Mouse (Mus musculus) heart, adult 2 months (tissue): ENCODE data around the gene Slc26a8. TPM values are rescaled to one million over a fixed set of nuclear protein-coding genes. Genes with fewer than 3 reads are reported as not detected.
"Not testable (repeated sequence)": the region's sequence is repeated elsewhere in the genome, so short reads cannot be mapped to it uniquely, and the experiment has no call there.

Experiments
- DNase-seq, 2 experiments: peaks; one replicate each; pipeline ENCODE4 v3.0.0; 2021
- H3K27ac ChIP-seq: fragments of 200-600 bp; 2 replicates; pipeline ENCODE4 v1.8.1; 2022
- H3K27me3 ChIP-seq: fragments of 200-500 bp; 2 replicates; pipeline ENCODE4 v1.6.1; 2012; ENCODE audit warnings: mild to moderate bottlenecking, low read length, inconsistent platforms, mixed read lengths; ENCODE audit not compliant: control insufficient read depth, insufficient read depth
- H3K36me3 ChIP-seq: fragments of 200-500 bp; 2 replicates; pipeline ENCODE4 v1.6.1; 2012; ENCODE audit warnings: low read length, inconsistent platforms; ENCODE audit not compliant: control insufficient read depth, insufficient read depth
- H3K4me1 ChIP-seq: fragments of 200-500 bp; 2 replicates; pipeline ENCODE4 v1.6.1; 2011; ENCODE audit warnings: low read length; ENCODE audit not compliant: control insufficient read depth, insufficient read depth
- H3K4me3 ChIP-seq: fragments of 200-600 bp; 2 replicates; pipeline ENCODE4 v1.8.1; 2022
- H3K79me2 ChIP-seq: fragments of 200-500 bp; replicated peaks from 2 replicates; pipeline ENCODE4 v1.6.1; 2012; ENCODE audit warnings: mild to moderate bottlenecking, inconsistent platforms, low read length, moderate library complexity, mixed read lengths; ENCODE audit not compliant: control insufficient read depth, insufficient read depth
- H3K9ac ChIP-seq: fragments of 200-500 bp; 2 replicates; pipeline ENCODE4 v1.6.1; 2012; ENCODE audit warnings: low read depth, mild to moderate bottlenecking, control low read depth, inconsistent platforms, low read length, mixed read lengths
- CTCF ChIP-seq: fragments of 200-600 bp; IDR thresholded peaks from 2 replicates; pipeline ENCODE4 v1.8.1; 2022; ENCODE audit warnings: antibody characterized with exemption, mild to moderate bottlenecking, moderate library complexity
- EP300 ChIP-seq: fragments of 200-500 bp; IDR thresholded peaks from 2 replicates; pipeline ENCODE4 v1.6.1; 2011; ENCODE audit warnings: low read depth, low read length, control low read depth; ENCODE audit not compliant: insufficient read depth
- POLR2A ChIP-seq: fragments of 200-500 bp; IDR thresholded peaks from 2 replicates; pipeline ENCODE4 v1.6.1; 2011; ENCODE audit warnings: mild to moderate bottlenecking, low read depth, low read length, control low read depth; ENCODE audit not compliant: insufficient read depth
- whole genome bisulfite sequencing: fragments of 180-500 bp; shearing (Covaris S2); methylation state at CpG from one replicate; pipeline ENCODE4 v1.1.7; 2018; 5-methylcytosine and 5-hydroxymethylcytosine counted together
- intact Hi-C: fragments of 180-260 bp; cut with DNase I; formaldehyde crosslinking; loops from one replicate; pipeline ENCODE4 v1.15.1; 2025
- long read RNA-seq: library from polyadenylated mRNA; stranded (forward); transcript quantifications from one replicate; pipeline ENCODE4 v2.0.0, GENCODE M21; 2021
- polyA plus RNA-seq: library from polyadenylated mRNA; depleted of rRNA; stranded (reverse); fragments of >200 nt; gene quantifications from 2 replicates; pipeline ENCODE4 v1.2.3, GENCODE M21; 2012; rRNA removed
- total RNA-seq, 2 experiments: library from RNA; stranded (reverse); gene quantifications; 2 replicates each; pipeline ENCODE4 v1.2.3; 2021

The Slc26a8 gene
- total RNA-seq (under 1 TPM; 0.26 to 0.70 TPM), polyA plus RNA-seq (0.73 and 1.3 TPM in 2 replicates)
- long read RNA-seq = 0 reads

GRCm38 (mm10) chr17:28689586-28690283 is at the start of gene Slc26a8:
Gene Slc26a8, minus strand, starts transcription at chr17:28690233.
- no peaks in the 10 kb centered on the region for H3K27me3 ChIP-seq
- TF ChIP-seq EP300 = no peak
- no peak for TF ChIP-seq CTCF
- no peak for TF ChIP-seq POLR2A
- H3K4me1 ChIP-seq = peaks cover 7% of the 10 kb centered on the region
- 16% methylated on average over 40 of the region's 40 CpGs for WGBS
- peak within 1 kb of the TSS; percentile 42 for H3K4me3 ChIP-seq
- DNase-seq = no peak
- peaks cover 7% of the 10 kb centered on the region for H3K36me3 ChIP-seq
- intact Hi-C loops = loop anchor here (2.0 to 5.0 kb wide), 5 partner anchors 58 to 343 kb away; partner anchors contain the start of genes Srpk1 and Srsf3
- H3K27ac ChIP-seq = peak within 1 kb of the TSS; percentile 79
- H3K9ac ChIP-seq = peak within 1 kb of the TSS; percentile 40
- H3K79me2 ChIP-seq = peaks cover 3% of the 10 kb centered on the region; the same call in 1 of the 2 replicates

- intact Hi-C loops = no loop called here
- Histone ChIP-seq H3K4me1 (no peaks in the 10 kb centered on the region; the same call in 1 of the 2 replicates), H3K36me3 (no peaks in the 10 kb centered on the region), H3K79me2 (no peaks in the 10 kb centered on the region), H3K4me3 (no peak overlapping the region), H3K9ac (no peak overlapping the region), H3K27ac (no peak overlapping the region), H3K27me3 (no peaks in the 10 kb centered on the region)
- TF ChIP-seq CTCF = no peak
- TF ChIP-seq POLR2A = no peak
- TF ChIP-seq EP300 = no peak
- no peak for DNase-seq
- WGBS = 97% methylated on average over 6 of the region's 6 CpGs
These were observed 49.2 kb upstream of the Slc26a8 start for GRCm38 (mm10) chr17:28739244-28739643.

GRCm38 (mm10) chr17:28737973-28738372 is 47.9 kb upstream of the Slc26a8 start:
- Histone ChIP-seq H3K27ac (no peak overlapping the region), H3K79me2 (no peaks in the 10 kb centered on the region), H3K27me3 (no peaks in the 10 kb centered on the region), H3K4me1 (no peaks in the 10 kb centered on the region; the same call in 1 of the 2 replicates), H3K36me3 (no peaks in the 10 kb centered on the region), H3K9ac (no peak overlapping the region), H3K4me3 (no peak overlapping the region)
- TF ChIP-seq POLR2A (no peak), CTCF (no peak), EP300 (no peak)
- intact Hi-C loops = no loop called here
- DNase-seq = no peak
- 72% methylated on average over 4 of the region's 4 CpGs for WGBS

- Histone ChIP-seq H3K36me3 (no peaks in the 10 kb centered on the region; the same call in 1 of the 2 replicates), H3K4me1 (no peaks in the 10 kb centered on the region; the same call in 1 of the 2 replicates), H3K4me3 (no peak overlapping the region), H3K27ac (no peak overlapping the region), H3K79me2 (no peaks in the 10 kb centered on the region), H3K27me3 (no peaks in the 10 kb centered on the region), H3K9ac (no peak overlapping the region)
- no peak for TF ChIP-seq EP300
- TF ChIP-seq CTCF = no peak
- TF ChIP-seq POLR2A = no peak
- 73% methylated on average over 4 of the region's 4 CpGs for WGBS
- DNase-seq = no peak
- intact Hi-C loops = no loop called here
These were observed 46.5 kb upstream of the Slc26a8 start for GRCm38 (mm10) chr17:28736486-28736885.

- WGBS = 75% methylated on average over 6 of the region's 6 CpGs
- H3K79me2 ChIP-seq = no peaks in the 10 kb centered on the region
- TF ChIP-seq EP300 (no peak), POLR2A (no peak), CTCF (no peak)
- H3K27ac ChIP-seq = no peak overlapping the region
- H3K4me1 ChIP-seq = no peaks in the 10 kb centered on the region; the same call in 1 of the 2 replicates
- no peak for DNase-seq
- intact Hi-C loops = no loop called here
- no peaks in the 10 kb centered on the region for H3K27me3 ChIP-seq
- no peaks in the 10 kb centered on the region; the same call in 1 of the 2 replicates for H3K36me3 ChIP-seq
- H3K9ac ChIP-seq = no peak overlapping the region
- no peak overlapping the region for H3K4me3 ChIP-seq
These were observed 45.5 kb upstream of the Slc26a8 start for GRCm38 (mm10) chr17:28735317-28736105.

GRCm38 (mm10) chr17:28727511-28727910 is 37.5 kb upstream of the Slc26a8 start:
- intact Hi-C loops, DNase-seq, H3K9ac ChIP-seq, H3K27ac ChIP-seq, H3K36me3 ChIP-seq, H3K79me2 ChIP-seq, H3K4me1 ChIP-seq, H3K4me3 ChIP-seq, H3K27me3 ChIP-seq: not testable (repeated sequence)
- 93% methylated on average over 11 of the region's 11 CpGs for WGBS
